Mouse (Mus musculus) ES-Bruce4 (cell line): ENCODE results near the gene Gse1. TPM values are rescaled to one million over a fixed set of nuclear protein-coding genes. Genes with fewer than 3 reads are reported as not detected.

Experiments
- H3K27ac ChIP-seq: 2 replicates; pipeline ENCODE4 v1.5.1; 2012; ENCODE audit warnings: low read length, inconsistent platforms; ENCODE audit not compliant: insufficient read depth
- H3K27me3 ChIP-seq: 2 replicates; pipeline ENCODE4 v1.6.1; 2012; ENCODE audit warnings: mild to moderate bottlenecking, low read length, inconsistent platforms; ENCODE audit not compliant: control insufficient read depth, poor library complexity, insufficient read depth, severe bottlenecking
- H3K36me3 ChIP-seq: 2 replicates; pipeline ENCODE4 v1.6.1; 2012; ENCODE audit warnings: inconsistent platforms, mild to moderate bottlenecking, low read length, moderate library complexity; ENCODE audit not compliant: control insufficient read depth, poor library complexity, insufficient read depth, severe bottlenecking
- H3K4me1 ChIP-seq: one replicate; pipeline ENCODE4 v1.8.1; 2011; ENCODE audit warnings: low read length; ENCODE audit not compliant: control insufficient read depth, insufficient read depth
- H3K4me3 ChIP-seq: 2 replicates; pipeline ENCODE4 v1.5.1; 2011; ENCODE audit warnings: low read depth, mild to moderate bottlenecking, low read length
- H3K9ac ChIP-seq: 2 replicates; pipeline ENCODE4 v1.6.1; 2012; ENCODE audit warnings: low read depth, mild to moderate bottlenecking, inconsistent platforms; ENCODE audit not compliant: poor library complexity, severe bottlenecking
- H3K9me3 ChIP-seq: replicated peaks from 2 replicates; pipeline ENCODE4 v1.6.1; 2012; ENCODE audit warnings: mild to moderate bottlenecking, low read length, inconsistent platforms; ENCODE audit not compliant: control insufficient read depth, poor library complexity, insufficient read depth, severe bottlenecking
- CTCF ChIP-seq: IDR thresholded peaks from one replicate; pipeline ENCODE4 v1.8.1; 2011; ENCODE audit warnings: low read depth, low read length
- EP300 ChIP-seq: IDR thresholded peaks from 2 replicates; pipeline ENCODE4 v1.6.1; 2011; ENCODE audit warnings: low read depth, low read length; ENCODE audit not compliant: insufficient read depth
- POLR2A ChIP-seq: IDR thresholded peaks from one replicate; pipeline ENCODE4 v1.8.1; 2011; ENCODE audit warnings: low read length; ENCODE audit not compliant: insufficient read depth
- polyA plus RNA-seq: library from polyadenylated mRNA; stranded (reverse); fragments of >200 nt; gene quantifications from 2 replicates; pipeline ENCODE4 v1.2.4, GENCODE M21; 2011; ENCODE audit warnings: low read depth; ENCODE audit not compliant: missing spikeins, insufficient read depth, insufficient read length

Gse1 gene
- polyA plus RNA-seq, 1 experiment: 31.8 TPM

DNA sequence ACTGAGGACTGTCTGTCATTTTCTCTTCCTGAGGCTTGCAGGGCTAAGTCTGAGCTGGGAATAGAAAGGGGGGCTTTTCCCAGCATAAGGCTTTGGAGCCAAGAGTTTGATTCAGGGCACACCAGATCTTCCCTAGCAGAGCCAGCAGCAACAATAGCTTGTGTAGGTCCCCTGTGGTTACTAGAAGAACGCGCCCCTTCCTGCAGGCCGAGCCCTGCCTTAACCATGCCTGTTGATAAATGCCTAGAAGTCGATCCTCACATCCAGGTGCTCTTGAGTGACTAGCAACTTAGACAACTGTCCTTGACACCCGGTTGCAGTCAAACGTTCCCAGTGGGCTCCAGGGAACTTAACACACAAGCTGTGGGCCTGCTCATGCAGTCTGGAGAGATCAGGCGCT, 195.3 kb downstream of the Gse1 start:
- Histone ChIP-seq H3K4me1 (peaks cover 7% of the 10 kb centered on the region), H3K27ac (no peak overlapping the region), H3K4me3 (no peak overlapping the region), H3K36me3 (no peaks in the 10 kb centered on the region), H3K9me3 (no peaks in the 10 kb centered on the region), H3K27me3 (no peaks in the 10 kb centered on the region), H3K9ac (no peak overlapping the region)
- TF ChIP-seq CTCF: no peak
- no peak for TF ChIP-seq EP300
- TF ChIP-seq POLR2A: no peak

- Histone ChIP-seq H3K4me3 (no peak overlapping the region), H3K27ac (no peak overlapping the region), H3K27me3 (no peaks in the 10 kb centered on the region), H3K9me3 (no peaks in the 10 kb centered on the region), H3K36me3 (no peaks in the 10 kb centered on the region), H3K4me1 (peaks cover 7% of the 10 kb centered on the region), H3K9ac (no peak overlapping the region)
- TF ChIP-seq CTCF (no peak), POLR2A (no peak), EP300 (no peak)
These were observed 196.6 kb downstream of the Gse1 start for GRCm38 (mm10) chr8:120424829-120425198.

GRCm38 (mm10) chr8:120425199-120425941, 197.1 kb downstream of the Gse1 start:
- TF ChIP-seq EP300 (no peak), CTCF (no peak), POLR2A (no peak)
- Histone ChIP-seq H3K9ac (no peak overlapping the region), H3K4me1 (peaks cover 7% of the 10 kb centered on the region), H3K27ac (no peak overlapping the region), H3K4me3 (no peak overlapping the region), H3K27me3 (no peaks in the 10 kb centered on the region), H3K36me3 (no peaks in the 10 kb centered on the region), H3K9me3 (no peaks in the 10 kb centered on the region)

GRCm38 (mm10) chr8:120426105-120426504, 197.8 kb downstream of the Gse1 start:
- Histone ChIP-seq H3K9me3 (no peaks in the 10 kb centered on the region), H3K27me3 (no peaks in the 10 kb centered on the region), H3K27ac (no peak overlapping the region), H3K9ac (no peak overlapping the region), H3K4me1 (peaks cover 5% of the 10 kb centered on the region), H3K4me3 (no peak overlapping the region), H3K36me3 (no peaks in the 10 kb centered on the region)
- TF ChIP-seq POLR2A (no peak), CTCF (no peak), EP300 (no peak)

DNA sequence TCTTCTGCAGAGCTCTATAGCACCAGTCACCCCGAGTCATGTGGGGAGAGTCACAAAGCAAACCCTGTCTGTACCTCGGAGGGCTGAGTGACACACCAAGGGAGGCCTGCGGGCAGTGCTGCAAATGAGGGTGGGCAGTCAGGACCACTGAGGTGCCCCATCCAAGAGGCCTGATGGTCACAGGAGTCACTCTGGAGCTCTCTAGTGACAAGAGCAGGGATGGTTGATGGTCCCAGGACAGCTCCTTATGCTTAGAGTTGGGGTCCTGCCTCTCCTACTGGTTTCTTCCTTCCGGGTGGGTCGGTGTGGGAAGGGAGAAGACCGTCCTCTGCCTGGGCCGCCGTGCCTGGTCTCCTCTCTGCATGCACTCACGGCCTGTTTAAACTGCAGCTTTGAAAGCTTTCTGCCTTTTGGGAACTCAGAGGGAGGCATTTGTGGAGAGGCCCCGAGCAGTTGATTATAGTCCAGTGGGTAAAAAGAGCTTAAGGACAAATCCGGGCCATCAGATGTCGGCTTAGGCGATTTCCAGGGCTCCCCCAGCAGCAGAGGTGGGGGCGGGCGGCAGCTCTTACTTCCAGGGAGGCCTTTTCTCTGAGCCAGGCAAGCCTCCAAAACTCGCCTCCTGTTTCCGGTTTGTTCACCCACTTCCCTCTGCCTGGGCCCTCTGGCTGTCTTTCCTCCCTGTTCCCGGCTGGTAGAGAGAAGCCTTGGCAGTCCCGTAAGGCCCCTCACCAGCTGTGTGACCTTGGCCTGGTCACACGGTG, 198.5 kb downstream of the Gse1 start:
- no peaks in the 10 kb centered on the region for H3K9me3 ChIP-seq
- no peak overlapping the region for H3K27ac ChIP-seq
- no peak overlapping the region for H3K4me3 ChIP-seq
- H3K27me3 ChIP-seq: no peaks in the 10 kb centered on the region
- no peaks in the 10 kb centered on the region for H3K36me3 ChIP-seq
- peaks cover 2% of the 10 kb centered on the region for H3K4me1 ChIP-seq
- no peak overlapping the region for H3K9ac ChIP-seq
- TF ChIP-seq CTCF (no peak), EP300 (no peak), POLR2A (no peak)

DNA sequence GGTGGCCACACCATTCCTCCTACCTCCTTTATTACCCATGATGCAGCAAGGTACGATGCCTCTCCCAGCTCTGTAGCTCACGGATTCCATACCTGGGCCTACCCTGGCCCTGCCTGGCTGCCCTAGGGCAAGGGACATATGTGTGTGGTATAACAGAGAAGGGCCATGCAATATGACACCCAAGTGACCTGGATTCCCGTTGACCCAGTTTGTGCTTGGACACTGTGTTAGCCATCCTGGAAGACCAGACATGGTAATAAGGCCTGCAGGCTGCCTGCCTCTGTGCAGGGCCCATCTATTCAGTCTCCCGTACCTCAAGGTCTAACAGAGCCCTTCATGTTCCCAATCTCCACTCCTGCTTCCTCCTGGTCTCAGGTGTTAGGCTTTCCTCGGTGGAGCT, 200.2 kb downstream of the Gse1 start:
- Histone ChIP-seq H3K27me3 (no peaks in the 10 kb centered on the region), H3K4me3 (no peak overlapping the region), H3K9me3 (no peaks in the 10 kb centered on the region), H3K27ac (no peak overlapping the region), H3K4me1 (peaks cover 2% of the 10 kb centered on the region), H3K9ac (no peak overlapping the region), H3K36me3 (no peaks in the 10 kb centered on the region)
- no peak for TF ChIP-seq EP300
- no peak for TF ChIP-seq POLR2A
- TF ChIP-seq CTCF: no peak
